Mouse (Mus musculus) hindlimb bud, embryonic 11.5 days (tissue): ENCODE results near the gene Cdcp1.

ENCODE experiments used
- DNase-seq: peaks from one replicate; pipeline ENCODE4 v3.0.0-alpha.2; 2012; ENCODE audit warnings: low read depth, low spot score; ENCODE audit errors: extremely low spot score

Cdcp1 gene

GRCm38 (mm10) chr9:123152026-123152425, 63.8 kb downstream of the Cdcp1 start:
- no peak for DNase-seq

GRCm38 (mm10) chr9:123151561-123151960, 64.3 kb downstream of the Cdcp1 start:
- DNase-seq: no peak

GRCm38 (mm10) chr9:123150241-123151020, 65.4 kb downstream of the Cdcp1 start, which contains the start of gene Clec3b:
Clec3b (plus strand) TSS chr9:123150946.
- DNase-seq: no peak

- DNase-seq: no peak
Observed at GRCm38 (mm10) chr9:123148430-123148829, 67.4 kb downstream of the Cdcp1 start.

DNA sequence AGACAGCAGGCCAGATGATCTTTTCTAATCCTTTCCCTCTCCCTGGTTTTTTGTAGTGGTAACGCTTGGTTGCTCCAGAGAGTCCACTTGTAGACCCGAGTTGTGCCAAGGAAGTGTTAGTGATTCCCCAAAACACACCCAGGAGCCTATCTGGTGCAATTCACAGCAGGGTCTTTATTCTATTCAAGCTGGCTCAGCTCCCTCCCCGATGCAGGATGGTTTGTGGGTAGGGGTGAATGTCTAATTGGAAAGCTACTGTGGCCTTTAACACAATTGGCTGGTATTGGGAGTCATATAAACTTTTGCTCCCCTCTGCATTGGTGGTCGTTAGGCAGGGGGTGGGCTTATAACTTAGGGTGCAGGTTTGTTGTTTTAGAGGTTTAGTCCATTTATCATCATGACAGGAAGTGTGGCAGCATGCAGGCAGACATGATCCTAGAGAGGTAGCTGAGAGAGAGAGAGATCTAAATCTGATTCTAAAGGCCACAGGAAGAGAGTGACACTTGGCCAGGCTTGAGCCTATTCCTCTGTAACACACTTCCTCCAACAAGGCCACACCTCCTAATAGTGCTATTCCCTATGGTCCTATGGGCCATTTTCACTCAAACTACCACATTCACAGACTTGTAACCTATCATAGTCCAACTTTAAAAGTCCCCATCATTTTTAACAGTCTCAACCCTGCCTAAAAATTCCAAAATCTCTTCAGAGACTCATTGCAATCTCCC, 75.8 kb downstream of the Cdcp1 start:
- no peak for DNase-seq

- no peak for DNase-seq
Observed at GRCm38 (mm10) chr9:123138891-123139474, 76.9 kb downstream of the Cdcp1 start.

- no peak for DNase-seq
Observed at GRCm38 (mm10) chr9:123136953-123137682, 78.7 kb downstream of the Cdcp1 start.

DNA sequence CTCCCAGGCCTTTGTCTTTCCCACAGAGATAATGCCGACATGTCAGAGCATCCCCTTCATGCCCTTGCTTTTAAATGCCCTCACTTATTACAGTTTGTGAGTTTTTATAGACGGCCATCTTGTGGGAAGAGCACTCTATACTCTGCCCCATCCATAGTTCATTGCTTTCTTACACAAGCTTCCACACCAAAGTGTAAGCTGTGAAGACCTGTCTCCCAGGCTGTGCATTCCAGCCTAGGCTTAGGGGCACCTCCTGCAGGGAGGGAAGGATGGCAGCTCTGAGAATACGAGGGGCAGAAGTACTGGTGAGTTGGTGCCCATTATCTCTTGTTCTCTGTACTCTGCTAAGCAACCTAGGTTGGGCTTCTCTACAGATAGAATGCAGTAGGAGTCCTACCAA, 82.8 kb downstream of the Cdcp1 start:
- no peak for DNase-seq

GRCm38 (mm10) chr9:123127663-123128062, 88.2 kb downstream of the Cdcp1 start:
- no peak for DNase-seq

- DNase-seq: no peak
Observed at GRCm38 (mm10) chr9:123124413-123124981, 91.3 kb downstream of the Cdcp1 start.

DNA sequence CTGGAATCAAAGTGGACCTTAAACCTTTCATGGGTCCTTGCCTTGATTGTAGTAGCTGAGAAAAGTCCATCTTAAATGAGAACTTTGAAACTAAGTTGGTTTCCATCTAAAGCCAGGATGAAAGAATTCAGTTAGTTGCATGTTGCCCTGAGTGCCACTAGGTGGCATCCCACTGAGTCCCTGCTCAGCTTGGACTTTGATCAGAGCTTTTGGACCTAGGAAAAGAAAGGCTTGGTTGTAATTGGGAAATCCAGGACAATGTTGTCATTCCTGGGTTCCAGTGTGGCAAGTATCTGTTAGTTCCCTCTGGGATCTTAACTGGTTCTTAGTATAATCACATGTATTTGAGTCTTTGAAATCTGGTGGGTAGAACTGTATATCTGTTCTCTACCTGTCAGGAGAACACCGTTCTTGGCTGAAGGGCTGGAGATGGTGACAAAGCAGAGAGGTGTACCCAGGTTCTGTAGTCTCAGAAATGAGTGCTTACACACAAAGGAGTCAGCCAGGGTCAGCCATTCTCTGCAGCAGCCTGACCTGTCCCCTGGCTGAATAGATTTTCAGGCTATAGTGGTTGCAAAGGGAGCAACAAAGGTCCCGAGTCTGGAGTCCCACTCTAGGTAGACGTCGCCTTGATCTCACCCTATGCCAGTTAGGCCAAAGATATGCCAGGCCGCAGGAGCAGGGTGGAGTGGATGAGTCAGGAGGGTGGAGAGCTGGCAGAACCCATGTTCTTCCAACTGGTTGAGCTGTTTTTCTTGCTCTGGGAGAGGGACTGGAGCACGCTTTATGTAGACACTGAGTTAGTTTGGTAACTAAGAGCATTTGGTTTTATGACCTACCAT, 92.0 kb downstream of the Cdcp1 start:
- DNase-seq: no peak

- no peak for DNase-seq
Observed at GRCm38 (mm10) chr9:123123017-123123416, 92.8 kb downstream of the Cdcp1 start.
